Mouse (Mus musculus): ENCODE data around the gene Rnf43. TPM values are rescaled to one million over a fixed set of nuclear protein-coding genes. Genes with fewer than 3 reads are reported as not detected.

Rnf43 gene
- polyA plus RNA-seq (2017; shearing (Covaris generic)): 23.6 TPM

DNA sequence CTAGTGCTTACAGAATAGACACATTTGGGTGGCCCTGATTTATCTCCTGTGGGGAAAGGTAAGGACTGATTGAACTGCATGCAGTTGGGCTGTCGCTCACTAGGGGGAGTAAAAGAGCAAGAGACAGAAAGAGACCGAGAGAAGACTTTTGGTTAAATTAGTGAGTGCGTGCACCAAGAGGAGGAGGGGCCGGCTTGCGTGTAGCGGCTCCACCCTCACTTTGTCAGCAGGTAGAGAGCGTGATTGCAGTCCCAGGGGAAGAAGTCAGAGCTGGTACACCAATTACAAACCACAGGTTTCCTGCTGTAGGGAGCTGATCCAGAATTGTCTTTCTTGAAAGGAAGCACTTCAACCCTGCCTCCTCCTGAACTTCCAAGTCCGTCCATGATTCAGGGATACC, at the start of gene Rnf43:
Gene Rnf43, plus strand, starts transcription at position 316 of the 400 bp plus-strand sequence.

DNA sequence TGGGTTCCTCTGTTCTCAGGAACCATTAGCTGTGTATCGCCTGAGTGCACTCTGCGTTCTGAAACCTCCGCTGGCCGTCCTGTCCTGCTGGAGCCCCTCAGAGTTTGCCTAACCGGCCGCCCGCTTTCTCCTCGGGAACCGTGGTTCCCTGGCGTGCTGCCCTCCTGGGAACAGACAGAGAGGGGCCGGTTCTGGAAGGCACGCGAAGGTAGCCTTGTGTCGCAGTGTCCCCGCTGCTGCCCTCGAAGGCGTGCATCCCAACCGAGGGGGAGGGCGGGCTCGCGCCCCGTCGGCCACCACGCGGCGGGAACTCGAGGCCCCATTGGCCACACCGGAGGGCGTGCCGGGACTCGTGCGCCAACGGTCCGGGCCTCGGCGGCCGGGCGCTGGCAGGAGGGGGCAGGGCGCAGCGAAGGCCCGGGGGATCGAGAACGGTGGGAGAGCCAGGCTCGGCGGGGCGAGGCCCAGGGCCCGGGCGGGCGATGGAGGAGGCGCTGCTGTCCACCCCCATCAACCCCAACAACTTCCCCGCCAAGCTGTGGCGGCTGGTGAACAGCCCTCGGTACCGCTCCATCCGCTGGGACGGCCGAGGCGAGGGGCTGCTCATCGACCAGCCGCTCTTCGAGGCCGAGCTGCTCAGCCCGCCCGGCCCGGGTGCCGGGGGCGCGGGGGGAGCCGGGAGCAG, 45.6 kb upstream of the Rnf43 start, which contains the start of gene Hsf5:
Gene Hsf5, plus strand, starts transcription at position 375 of the 685 bp plus-strand sequence.

DNA sequence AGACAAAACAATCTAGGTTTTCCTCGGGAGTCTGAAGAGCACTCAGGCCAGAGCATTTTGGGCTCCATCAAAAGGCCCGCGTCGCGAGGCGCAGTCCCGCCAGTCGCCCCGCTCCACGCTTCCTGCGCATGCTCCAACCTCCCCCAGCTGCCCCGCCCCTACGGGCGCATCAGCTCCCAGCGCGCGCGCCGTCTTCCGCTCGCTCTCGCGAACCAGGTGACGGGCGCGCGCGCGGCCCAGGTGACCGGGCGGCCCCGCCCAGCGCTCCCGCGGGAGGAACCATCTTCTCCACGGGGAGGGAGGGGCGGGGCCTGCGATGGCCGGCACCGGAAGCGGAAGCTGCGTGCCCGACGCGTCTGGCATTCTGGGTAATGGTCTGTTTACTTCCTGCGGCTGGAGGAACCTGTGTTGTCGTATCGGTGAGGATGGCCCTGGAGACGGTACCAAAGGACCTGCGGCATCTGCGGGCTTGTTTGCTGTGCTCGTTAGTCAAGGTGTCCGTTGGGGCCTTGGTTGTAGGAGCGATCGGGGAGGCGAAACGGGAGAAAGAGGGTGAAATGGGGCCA, 74.7 kb downstream of the Rnf43 start, which contains the start of gene Supt4a:
Gene Supt4a, plus strand, starts transcription at position 378 of the 566 bp plus-strand sequence.

GRCm38 (mm10) chr11:87760301-87761081, 98.0 kb downstream of the Rnf43 start, which contains the start of gene Tspoap1:
TSS of gene Tspoap1 (plus strand) at chr11:87760541.

Other genes starting within 250 kb of the Rnf43 start
- gene Gm11492, start 96.1 kb upstream of the Rnf43 start, polyA plus RNA-seq (2017; shearing (Covaris generic)): not detected
- gene Sept4, start 93.8 kb upstream of the Rnf43 start, polyA plus RNA-seq (2017; shearing (Covaris generic)): 2.0 TPM
- 28.4 TPM for gene Mtmr4, start 70.6 kb upstream of the Rnf43 start, polyA plus RNA-seq (2017; shearing (Covaris generic))
- 0.08 TPM for gene Hsf5, start 45.6 kb upstream of the Rnf43 start, polyA plus RNA-seq (2017; shearing (Covaris generic))
- 389 TPM for gene Supt4a, start 74.8 kb downstream of the Rnf43 start, polyA plus RNA-seq (2017; shearing (Covaris generic))
- gene Tspoap1, start 97.8 kb downstream of the Rnf43 start, polyA plus RNA-seq (2017; shearing (Covaris generic)): 6.9 TPM
- 0.35 TPM for gene Mpo, start 130.9 kb downstream of the Rnf43 start, polyA plus RNA-seq (2017; shearing (Covaris generic))
- gene Lpo, start 165.6 kb downstream of the Rnf43 start, polyA plus RNA-seq (2017; shearing (Covaris generic)): not detected
- 15.3 TPM for gene Mks1, start 190.5 kb downstream of the Rnf43 start, polyA plus RNA-seq (2017; shearing (Covaris generic))
- gene Epx, start 212.8 kb downstream of the Rnf43 start, polyA plus RNA-seq (2017; shearing (Covaris generic)): not detected
- gene Olfr462, start 229.5 kb downstream of the Rnf43 start, polyA plus RNA-seq (2017; shearing (Covaris generic)): not detected
- gene Olfr463, start 234.7 kb downstream of the Rnf43 start, polyA plus RNA-seq (2017; shearing (Covaris generic)): not detected